Mouse (Mus musculus): ENCODE measurements around the gene Krt2.
A peak's percentile ranks its signal among the peaks of the same experiment; 100 is the strongest.

Gene Krt2

DNA sequence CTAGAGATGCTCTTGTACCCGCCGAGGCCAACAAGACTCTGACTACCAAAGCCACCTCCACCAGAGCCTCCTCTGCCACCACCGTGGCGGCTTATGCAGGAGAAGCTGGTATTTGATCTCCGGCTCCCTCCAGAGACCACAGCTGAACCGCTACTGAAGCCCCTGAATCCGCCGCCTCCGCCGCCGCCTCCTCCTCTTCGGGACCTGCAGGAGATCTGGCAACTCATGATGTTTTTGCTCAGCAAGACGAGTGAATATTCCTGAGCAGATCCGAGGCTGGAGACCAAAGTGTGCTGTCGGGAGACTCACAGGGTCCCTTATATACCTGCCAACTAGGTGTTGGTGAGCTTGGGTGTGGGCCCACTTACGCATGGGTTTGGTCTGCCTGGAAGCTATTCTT, at the start of gene Krt2:
Gene Krt2 (minus strand): TSS at position 295 of the 400 bp plus-strand sequence.
- DNase-seq (ENCODE audit: low read depth): no peak

DNA sequence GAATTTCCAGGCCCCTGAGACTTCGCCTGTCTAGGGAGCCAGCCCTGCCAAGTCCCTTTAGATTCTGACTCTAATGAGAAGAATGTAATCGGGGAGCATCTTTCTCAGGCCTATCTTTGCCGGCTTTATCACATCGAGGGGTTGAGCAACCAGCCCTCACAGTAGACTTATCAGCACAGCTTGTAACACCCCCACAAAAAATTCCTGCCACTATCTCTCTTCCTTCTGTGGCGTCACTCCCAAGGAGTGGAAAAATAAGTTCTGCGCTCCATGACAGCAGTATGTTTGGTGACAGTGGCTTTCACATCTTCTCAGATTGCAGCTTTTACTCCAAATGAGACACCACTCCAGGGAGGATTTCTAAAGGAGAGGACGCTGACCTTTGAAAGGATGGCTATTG, 48.8 kb upstream of the Krt2 start:
- no peak for DNase-seq (ENCODE audit: low read depth)

DNA sequence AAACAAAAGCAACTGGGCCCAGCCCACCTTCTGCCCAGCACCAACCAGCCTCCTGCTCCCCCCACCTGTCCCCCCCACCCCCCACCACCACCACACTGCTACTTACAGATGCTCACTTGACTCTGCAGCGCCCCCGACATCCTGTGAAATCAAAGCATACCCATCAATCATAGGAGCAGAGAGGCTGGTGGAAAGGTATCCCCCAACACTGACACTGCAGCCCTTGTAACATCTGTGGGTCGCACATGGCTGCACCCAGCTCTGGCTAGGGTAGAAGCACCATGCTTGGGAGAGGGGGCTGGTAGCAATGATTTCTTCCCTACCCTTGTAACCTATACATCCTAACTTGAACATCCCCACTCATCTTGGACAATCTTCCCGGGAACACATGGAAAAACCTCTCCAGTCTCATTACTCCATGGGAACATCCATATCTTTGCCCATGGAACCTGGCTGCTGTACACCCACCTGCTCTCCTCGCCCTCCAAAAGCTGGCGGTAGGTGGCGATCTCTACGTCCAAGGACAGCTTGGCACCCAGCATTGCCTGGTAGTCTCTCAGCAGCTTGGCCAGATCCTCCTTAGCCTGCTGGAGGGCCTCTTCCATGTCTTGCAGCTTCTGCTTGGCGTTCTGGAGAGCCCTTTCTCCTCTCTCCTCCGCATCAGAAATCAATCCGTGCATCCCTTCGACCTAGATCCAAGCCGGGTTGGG, 42.6 kb upstream of the Krt2 start:
- DNase-seq (ENCODE audit: low read depth): no peak

DNA sequence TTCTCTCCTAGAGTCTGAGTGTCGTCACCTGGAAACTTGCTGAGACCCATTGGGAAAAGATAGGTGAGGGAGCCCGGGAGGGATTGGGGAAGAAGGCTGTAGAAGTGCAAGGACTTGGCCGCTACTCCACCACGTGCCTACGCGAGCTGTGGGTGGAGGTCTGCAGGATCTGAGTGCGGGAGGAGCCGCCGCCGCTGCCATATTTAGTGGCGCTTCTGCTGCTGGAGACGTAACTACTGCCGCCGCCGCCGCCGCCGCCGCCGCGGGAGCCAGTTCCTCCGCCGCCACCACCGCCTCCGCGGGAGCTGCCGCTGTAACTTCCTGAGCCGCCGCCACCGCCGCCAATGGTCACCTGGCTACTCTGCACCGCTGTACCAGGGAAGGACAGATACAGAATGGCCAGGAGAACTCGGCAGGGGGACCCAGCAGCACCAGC, 41.8 kb upstream of the Krt2 start:
- DNase-seq (ENCODE audit: low read depth): no peak

DNA sequence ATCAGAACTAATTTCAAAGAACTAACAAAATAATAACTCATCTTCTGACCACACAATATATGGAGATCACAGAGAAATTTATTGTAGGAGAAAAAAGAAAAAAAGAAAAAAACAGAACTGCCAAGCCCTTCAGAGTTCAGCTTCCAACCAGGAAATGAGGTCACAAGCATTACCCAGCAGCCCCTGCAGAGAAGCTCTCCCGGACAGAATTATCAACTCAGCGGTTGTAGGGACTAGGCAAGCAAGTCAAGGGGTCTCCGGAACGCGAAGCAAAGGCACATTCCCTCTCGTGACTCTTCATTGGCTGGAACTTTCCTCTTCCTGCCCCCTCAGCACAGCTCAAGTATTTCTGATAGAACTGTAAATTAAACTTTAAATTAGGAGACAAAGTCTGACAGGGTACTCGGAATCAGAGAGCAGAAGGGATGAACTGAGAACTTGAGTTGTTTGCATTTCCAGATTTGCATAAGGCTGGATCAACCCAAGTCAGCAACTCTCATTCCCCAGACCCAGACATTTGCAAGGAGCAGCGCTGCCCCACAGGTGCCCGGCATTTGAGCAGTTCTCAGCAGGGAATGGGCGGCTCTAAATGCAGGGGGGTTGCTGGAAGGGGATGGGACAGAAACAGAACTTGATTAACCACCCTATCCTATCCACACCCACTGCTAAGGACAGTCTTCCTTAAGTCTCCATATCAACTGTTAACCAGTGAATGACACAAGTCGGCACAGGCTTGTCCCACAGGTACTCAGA, 40.9 kb upstream of the Krt2 start:
- no peak for DNase-seq (ENCODE audit: low read depth)

DNA sequence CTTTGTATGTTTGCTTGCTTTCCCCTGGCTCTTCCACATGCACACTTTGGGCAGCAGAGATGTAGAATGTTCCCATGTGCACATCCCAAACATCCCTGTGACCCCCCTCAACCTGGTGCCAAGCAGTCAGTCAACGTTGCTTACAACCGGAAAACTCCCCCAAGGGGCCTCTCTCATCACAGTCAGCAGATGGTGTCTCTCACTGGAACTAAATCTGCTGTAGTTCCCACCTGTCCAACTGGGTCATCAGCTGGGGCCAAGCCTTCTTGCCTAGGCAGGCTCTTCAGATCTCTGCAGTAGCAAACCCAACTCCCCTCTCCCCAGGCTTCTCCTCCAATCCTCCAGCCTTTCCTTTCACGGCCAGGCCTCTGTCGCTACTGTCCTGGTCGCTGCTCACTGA, 38.7 kb upstream of the Krt2 start:
- no peak for DNase-seq (ENCODE audit: low read depth)

DNA sequence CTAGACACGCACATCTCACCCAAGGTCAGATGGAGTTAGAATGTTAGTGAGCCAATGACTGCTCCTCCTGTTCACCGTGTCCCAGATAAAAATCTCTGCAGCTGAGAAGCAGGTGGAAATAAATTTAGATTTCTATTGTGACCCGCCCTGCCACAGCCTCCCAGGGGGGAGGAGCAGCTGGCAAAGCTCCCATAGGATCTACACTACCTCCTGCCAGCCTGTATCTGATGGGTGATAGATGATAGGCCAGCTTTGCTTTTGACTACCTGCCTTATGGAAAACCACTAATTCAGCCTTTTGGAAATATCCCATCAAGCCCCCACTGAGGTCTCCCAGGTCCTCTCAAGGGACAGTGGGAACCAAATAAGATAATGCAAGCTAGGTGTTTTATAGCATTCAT, 37.8 kb upstream of the Krt2 start:
- no peak for DNase-seq (ENCODE audit: low read depth)

DNA sequence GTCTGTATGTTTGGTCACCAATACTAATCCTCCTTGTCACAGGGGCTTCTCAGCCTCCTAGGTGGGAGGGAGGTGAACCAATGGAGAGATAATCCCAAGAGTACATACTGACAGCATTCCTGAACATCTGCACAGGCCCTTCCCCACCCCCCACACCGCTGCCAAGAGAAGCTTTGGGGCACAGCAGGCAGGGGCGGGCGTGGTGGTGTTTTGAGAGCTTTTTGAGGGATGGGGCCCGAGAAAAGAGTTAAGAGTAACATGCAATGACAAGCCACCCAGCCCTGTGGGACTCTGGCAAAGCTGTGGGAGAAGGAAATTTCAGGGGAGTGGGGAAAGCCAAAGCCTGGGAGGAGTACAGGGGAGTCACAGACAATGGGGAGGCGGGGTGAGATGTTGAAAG, 36.3 kb upstream of the Krt2 start:
- no peak for DNase-seq (ENCODE audit: low read depth)

DNA sequence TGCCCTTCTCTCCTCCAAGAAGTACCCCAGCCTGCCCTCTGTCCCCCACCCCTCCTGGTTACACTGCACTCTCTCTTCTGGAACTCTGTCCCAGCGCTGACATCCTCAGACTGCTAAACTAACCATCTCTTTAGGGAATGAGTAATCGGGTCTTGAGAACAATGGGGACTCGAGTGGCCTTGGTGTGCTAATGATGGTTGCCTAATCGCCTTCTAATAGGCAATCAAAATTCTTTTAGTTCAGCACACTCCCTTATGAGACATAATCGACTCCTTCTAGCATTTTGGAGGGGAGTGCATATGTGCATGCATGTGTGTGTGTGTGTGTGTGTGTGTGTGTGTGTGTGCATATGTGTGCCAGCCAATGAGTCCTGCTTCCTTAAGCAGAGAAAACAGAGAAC, 34.6 kb upstream of the Krt2 start:
- no peak for DNase-seq (ENCODE audit: low read depth)

DNA sequence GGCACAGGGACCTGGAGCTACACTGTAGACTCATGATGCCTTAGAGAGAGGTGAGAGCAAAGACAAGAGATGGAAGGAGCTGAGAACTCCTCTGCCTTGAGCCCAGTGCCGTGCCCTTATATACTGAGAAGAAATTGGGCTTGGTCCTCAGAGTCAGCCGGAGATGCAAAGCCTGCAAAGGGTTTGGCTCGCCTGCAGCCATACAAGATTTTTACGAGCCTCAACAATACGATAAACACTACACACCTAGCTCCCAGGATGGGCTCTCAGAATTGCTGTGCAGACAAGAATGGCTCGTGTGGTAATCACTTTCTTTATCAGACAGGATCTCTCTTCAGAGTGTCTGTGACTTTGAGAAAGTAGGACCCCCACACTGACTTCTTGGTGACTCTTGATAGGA, 32.7 kb upstream of the Krt2 start, which contains the start of gene Krt1:
Gene Krt1 (minus strand): TSS at position 101 of the 400 bp plus-strand sequence.
- no peak for DNase-seq (ENCODE audit: low read depth)

DNA sequence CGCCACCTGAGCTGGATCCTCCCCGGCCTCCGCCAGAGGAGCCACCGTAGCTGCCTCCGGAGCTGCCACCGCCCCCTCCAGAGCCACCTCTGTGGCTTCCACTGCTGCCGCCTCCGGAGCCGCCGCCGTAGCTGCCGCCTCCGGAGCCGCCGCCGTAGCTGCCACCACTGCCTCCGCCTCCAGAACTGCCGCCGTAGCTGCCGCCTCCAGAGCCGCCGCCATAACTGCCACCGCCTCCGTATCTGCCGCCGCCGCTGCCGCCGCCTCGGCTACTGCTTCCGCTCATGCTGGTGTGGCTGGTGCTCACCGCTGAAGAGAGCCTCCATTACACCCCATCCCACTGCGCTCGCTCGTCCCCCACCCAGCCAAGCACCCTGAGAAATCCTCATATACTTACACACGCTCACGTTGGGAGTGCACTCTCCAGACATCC, 28.0 kb upstream of the Krt2 start:
- DNase-seq (ENCODE audit: low read depth): peak; percentile 3

DNA sequence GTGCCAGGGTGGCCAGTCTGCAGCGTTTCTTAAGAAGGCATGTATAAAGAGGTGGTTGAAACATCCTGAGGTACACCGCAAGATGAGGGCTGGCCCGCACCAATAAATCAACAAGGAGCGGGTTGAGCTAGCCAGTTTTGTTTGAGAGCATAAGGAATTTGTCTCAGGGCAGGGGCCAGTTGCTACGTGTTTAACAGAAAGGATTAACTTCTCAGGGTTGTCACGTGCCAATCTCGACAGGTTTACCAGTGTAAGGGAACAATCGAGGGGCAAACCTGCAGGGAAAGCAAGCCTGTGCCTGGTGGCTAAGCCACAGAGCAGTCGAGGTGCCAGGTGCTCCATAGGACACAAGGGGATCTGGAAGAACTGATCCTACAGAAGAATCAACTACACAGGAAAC, 25.2 kb upstream of the Krt2 start:
- DNase-seq (ENCODE audit: low read depth): no peak

DNA sequence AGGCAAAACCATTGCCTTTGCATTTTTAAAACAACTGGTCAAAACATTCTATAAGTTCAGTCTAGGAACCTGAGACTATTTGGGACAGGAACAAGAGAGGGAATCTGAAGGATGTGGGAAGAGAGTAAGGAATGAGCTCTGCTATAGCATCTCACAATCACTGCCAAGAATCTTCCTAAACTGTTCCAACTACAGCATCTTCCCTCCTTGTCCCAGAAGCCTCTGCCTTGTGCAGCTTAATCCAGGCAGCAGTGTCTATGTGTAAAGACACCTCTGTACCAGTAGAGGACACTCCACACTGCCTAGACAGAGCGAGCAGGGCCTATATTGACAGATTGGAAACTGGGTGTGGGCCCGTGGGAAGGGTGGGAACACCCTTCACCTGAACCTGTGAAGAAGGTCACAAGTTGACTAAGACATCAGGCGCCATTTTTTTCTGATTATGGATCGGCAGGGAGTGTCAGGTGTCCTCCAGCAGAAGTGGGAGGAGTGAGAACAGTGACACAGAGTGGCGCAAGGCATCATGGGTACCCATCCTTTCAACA, 16.9 kb upstream of the Krt2 start:
- DNase-seq (ENCODE audit: low read depth): no peak

DNA sequence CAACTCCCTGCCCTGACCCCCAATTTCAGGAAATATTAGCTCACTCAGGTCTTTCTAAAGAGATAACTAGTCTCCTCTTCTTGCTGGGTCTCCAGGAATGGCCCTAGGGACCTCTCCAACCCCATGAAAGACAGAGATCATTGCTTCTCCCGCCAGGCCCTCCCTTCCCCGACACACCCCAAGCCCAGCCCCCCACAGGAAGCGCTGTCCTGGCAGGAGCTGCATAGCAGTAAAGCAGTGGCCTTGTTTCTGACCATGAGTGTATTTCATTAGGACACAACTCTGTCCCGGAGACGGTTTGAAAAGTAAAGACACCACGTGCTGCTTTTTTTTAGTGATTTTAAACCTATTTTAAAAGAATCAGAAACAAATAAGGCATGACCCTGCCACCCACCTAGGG, 15.2 kb upstream of the Krt2 start:
- no peak for DNase-seq (ENCODE audit: low read depth)

DNA sequence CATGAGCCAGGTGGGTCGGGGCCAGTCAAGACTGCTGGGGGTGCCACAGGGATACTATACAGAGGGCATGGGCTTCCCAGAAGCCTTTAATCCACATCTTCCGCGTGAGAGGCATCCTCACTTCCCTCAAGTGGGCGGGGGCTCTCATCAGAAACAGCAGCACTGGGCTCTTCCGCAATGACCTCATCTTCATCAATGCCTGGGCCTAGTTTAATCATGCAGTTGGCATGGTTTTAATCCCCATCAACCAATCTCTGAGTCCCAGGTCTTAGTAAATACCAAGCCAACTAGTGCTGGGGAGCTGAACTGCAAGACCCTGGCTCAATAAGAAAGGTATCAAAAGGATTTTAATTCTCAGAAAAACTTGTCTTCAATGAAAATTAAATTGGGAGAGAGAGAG, 11.5 kb upstream of the Krt2 start:
- no peak for DNase-seq (ENCODE audit: low read depth)

DNA sequence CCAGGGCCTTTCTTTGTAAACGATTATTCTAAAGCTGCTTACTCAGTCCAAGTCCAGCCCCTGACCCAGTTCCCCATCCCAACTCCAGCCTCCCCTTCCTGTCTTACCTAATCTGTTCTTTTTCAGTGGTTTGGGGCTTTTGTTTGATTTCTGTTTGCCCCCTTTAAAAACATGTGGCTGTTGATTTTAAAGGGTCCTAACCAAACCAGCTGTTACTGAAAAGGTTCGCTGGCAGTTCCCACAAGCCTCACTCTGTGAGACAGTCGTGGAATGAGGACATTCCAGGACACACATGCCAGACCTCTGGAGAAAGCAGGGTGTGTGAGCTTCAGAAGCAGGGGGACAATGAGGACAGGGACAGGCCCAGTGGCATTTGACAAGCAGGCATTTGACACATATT, 3.8 kb upstream of the Krt2 start:
- no peak for DNase-seq (ENCODE audit: low read depth)

DNA sequence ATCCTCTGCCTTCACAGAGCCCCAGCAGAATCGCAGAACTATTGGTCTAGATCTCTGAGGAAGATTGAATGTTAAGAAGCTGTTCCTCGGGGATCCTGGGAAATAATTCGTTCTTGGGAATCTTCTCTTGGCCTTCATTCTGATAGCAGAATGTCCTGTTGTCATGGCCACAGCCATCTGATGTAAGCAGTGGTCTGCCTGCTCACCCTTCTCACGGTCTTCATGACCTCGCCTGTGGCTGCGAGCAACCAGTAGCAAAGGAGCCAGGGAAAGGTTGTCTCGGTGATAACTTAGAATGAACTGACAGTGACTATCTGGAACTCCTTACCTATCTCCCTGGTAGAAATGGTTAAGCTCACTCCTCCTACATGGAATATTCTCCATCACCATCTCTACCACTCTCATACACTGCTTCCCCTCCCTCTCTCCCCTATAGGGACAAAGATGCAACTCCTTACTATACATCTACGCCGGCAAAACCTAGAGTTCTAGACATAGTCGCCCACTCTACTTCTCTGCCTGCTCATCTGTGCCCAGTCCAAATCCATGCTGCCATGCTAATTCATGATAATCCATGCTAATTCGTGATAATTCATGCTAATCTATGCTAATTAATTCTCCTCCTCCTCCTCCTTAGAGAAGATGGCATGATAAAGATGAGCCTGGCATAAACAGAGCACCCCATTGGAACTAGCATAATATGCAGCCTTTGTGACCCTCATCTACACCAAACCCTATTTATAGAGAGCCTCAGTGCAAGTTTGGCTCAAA, 14.7 kb downstream of the Krt2 start:
- no peak for DNase-seq (ENCODE audit: low read depth)

DNA sequence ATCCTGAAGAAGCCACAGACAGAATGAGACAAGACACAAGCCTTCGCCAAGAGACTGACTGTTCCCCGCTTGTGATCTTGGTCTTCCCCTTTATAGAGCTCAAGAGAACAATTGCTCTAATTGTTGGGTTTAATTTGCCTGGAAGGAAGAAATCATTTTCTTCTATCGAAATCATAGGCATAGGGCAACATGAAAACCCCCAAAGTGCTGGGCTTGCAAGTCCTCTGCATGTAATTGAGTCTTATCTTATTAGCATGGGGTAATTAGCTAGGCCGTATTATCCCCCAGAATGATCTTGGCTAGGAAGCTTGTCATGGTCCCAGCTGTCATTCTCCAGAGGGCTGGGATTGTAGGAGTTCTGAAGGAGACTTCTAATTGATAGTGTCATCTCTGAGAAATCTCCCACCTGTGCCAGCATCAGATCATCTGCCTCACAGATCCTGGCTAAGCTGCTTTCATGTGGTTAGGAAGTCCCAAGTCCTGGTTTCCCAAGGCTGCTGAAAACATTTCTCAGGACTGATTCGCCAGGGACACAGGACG, 15.6 kb downstream of the Krt2 start, which contains the start of gene Krt73:
Gene Krt73 (minus strand): TSS at position 51 of the 540 bp plus-strand sequence.
- no peak for DNase-seq (ENCODE audit: low read depth)

DNA sequence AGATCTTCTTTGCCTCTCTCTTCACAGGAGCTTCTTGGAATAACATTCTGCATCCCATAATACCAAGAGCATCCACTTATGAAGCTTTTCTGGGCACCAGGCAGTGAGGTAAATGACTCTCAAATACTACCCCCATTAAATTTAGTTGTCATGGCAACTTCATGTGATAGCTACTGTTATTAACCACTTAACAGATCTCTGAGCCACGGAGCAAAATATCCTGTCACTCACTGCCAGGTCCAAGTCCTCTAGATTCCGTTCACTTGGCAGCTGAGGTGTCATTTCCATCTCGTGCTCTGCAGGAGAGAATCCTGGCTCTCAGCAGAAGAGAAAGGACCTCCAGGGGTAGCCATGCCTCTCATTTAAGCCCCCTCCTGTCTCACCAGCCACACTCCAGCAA, 27.1 kb downstream of the Krt2 start:
- DNase-seq (ENCODE audit: low read depth): no peak

DNA sequence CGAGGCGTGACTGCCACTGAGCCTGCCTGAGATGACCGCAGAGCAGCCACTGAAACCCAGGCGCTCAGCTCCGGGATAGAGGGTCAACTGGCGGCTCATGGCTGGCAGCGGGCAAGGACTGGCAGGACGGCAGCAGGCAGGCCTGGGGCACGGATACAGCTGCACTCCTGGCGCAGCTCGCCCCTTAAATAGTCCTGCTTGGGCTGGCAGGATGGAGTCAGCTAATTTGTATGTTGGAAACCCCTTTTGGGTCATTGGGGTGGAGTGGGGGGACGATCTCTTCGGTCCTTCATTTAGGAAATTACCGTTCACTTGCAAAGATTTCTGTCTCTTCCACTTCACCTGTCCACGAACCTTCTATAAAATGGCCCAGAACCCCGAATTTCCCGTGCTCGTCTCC, 31.6 kb downstream of the Krt2 start, which contains the start of gene Krt72:
Gene Krt72 (minus strand): TSS at position 101 of the 400 bp plus-strand sequence.
- DNase-seq (ENCODE audit: low read depth): no peak

DNA sequence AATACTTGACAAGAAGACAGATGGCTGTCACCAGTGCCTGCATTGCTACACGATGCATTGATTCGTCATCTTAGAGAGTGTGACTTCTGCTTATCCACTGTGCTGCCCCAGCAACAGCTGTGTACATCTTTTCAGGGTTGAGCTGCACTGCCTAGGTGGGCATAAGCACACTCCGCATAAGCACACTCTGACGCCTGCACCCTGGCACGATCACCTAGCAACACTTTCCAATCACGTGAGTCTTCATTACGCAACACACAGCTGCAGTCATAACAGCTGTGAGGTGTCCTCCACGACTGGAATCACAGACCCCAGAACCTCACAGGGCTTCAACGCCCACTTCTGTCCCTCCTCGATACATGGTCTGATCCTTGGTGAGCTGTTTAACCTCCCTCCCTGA, 44.5 kb downstream of the Krt2 start:
- DNase-seq (ENCODE audit: low read depth): no peak

DNA sequence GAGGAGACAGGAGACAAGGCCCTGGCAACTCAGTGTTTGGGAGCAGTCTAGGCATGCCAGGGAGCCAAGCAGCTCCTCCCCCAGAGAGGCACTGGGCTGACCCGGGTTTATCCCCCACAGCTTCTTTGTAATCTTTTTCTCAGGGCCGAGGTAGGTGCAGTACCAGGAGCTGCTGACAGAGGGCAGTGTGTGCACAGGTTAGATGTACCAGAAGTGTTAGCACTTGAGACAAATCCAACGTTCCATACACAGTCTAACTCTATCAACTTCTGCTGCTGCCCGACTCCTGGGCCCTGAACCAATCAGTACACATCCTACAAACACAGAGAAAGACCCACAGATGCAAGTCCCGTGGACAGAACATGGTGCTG, 45.3 kb downstream of the Krt2 start:
- DNase-seq (ENCODE audit: low read depth): peak; percentile 44

All from c-Kit-positive CD71-positive TER-119-negative erythroid progenitor cells, embryonic 14.5 days (primary cell).